Mouse (Mus musculus) limb, embryonic 10.5 days (tissue): ENCODE measurements at regions not wholly inside any gene's neighbourhood (a gene's known extent, or its start where the extent isn't known, plus 50 kb on each side); places are given as distances from the start of the nearest gene placed in this dataset.

Source experiments
- DNase-seq: peaks from one replicate; pipeline ENCODE4 v3.0.0-alpha.2; 2017; ENCODE audit warnings: low spot score
- H3K27ac ChIP-seq: fragments of 300-500 bp; sonication (generic); 2 replicates; pipeline ENCODE4 v1.5.1; 2016; ENCODE audit warnings: mild to moderate bottlenecking
- H3K27me3 ChIP-seq: fragments of 300-500 bp; sonication (generic); 2 replicates; pipeline ENCODE4 v1.6.1; 2016; ENCODE audit warnings: low read depth, mild to moderate bottlenecking; ENCODE audit not compliant: poor library complexity, severe bottlenecking
- H3K36me3 ChIP-seq: fragments of 300-500 bp; sonication (generic); 2 replicates; pipeline ENCODE4 v1.6.1; 2016; ENCODE audit warnings: mild to moderate bottlenecking, moderate library complexity
- H3K4me1 ChIP-seq: fragments of 300-500 bp; sonication (generic); 2 replicates; pipeline ENCODE4 v1.6.1; 2016
- H3K4me3 ChIP-seq: fragments of 300-500 bp; sonication (generic); 2 replicates; pipeline ENCODE4 v1.5.1; 2016; ENCODE audit warnings: mild to moderate bottlenecking, moderate library complexity
- H3K9me3 ChIP-seq: fragments of 300-500 bp; sonication (generic); replicated peaks from 2 replicates; pipeline ENCODE4 v1.6.1; 2016; ENCODE audit warnings: mild to moderate bottlenecking
- WGBS: fragments of 180-500 bp; shearing (Covaris S2); methylation state at CpG from one replicate; pipeline ENCODE4 v1.1.7; 2016; 5-methylcytosine and 5-hydroxymethylcytosine counted together

DNA sequence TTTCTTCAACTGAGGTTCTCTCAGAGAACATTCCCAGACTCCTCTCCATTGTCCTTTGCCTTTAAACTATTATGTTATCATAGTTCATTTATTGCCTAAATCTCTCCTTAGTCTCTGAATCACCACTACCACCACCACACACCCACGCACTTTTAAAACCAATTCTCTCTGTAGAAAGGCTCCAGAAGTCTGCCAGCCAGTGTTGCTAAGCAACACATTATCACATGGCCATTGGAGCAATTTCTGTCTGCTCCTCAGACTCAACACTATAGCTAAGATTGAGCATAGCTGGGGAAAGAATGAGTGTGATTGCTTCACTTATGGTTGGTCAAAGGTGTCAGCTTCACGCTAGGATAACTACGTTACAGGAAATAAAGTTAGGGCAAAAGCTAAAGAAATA, 59.3 kb downstream of the Trap1a start:
- H3K4me3 ChIP-seq, result no peak overlapping the region
- H3K27me3 ChIP-seq, result peaks cover 49% of the 10 kb centered on the region
- no peak overlapping the region for H3K27ac ChIP-seq
- H3K4me1 ChIP-seq, result no peaks in the 10 kb centered on the region
- no peaks in the 10 kb centered on the region for H3K36me3 ChIP-seq
- DNase-seq, result no peak
- 87% methylated on average over 3 of the region's 3 CpGs for WGBS
- H3K9me3 ChIP-seq, result no peaks in the 10 kb centered on the region

DNA sequence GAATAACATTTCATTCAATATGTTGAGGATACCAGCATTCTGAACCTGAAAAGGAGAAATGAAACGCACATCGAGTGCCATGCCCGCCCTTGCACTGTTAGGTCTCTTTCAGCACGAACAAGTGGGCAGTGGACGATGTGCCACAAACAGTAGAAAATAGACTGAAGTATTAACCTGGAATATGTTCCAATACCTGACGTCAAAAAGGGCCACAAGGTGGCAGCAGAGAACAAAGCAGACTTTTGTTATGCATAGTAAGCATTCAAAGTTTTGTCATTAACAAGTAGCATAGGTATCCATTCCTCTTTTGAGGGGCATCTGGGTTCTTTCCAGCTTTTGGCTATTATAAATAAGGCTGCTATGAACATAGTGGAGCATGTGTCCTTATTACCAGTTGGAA, 63.5 kb upstream of the D330045A20Rik start:
- no peaks in the 10 kb centered on the region for H3K36me3 ChIP-seq
- H3K4me1 ChIP-seq, result no peaks in the 10 kb centered on the region
- no peak overlapping the region for H3K27ac ChIP-seq
- peaks cover 43% of the 10 kb centered on the region for H3K27me3 ChIP-seq
- H3K9me3 ChIP-seq, result no peaks in the 10 kb centered on the region
- DNase-seq, result peak; percentile 51
- WGBS, result 72% methylated on average over 6 of the region's 6 CpGs
- H3K4me3 ChIP-seq, result no peak overlapping the region

- WGBS, result 80% methylated on average over 6 of the region's 6 CpGs
- no peak for DNase-seq
- no peaks in the 10 kb centered on the region for H3K36me3 ChIP-seq
Observed at GRCm38 (mm10) chrX:139419867-139420266, 60.3 kb upstream of the D330045A20Rik start.

GRCm38 (mm10) chrX:139424307-139424706, 55.9 kb upstream of the D330045A20Rik start:
- no peaks in the 10 kb centered on the region for H3K36me3 ChIP-seq
- no peaks in the 10 kb centered on the region for H3K9me3 ChIP-seq
- no peak overlapping the region for H3K27ac ChIP-seq
- WGBS, result 100% methylated on average over 1 of the region's 1 CpGs
- no peak overlapping the region for H3K4me3 ChIP-seq
- no peak for DNase-seq
- H3K4me1 ChIP-seq, result no peaks in the 10 kb centered on the region
- peaks cover 13% of the 10 kb centered on the region; the same call in 1 of the 2 replicates for H3K27me3 ChIP-seq

More at GRCm38 (mm10) chrX:139419867-139420266, 60.3 kb upstream of the D330045A20Rik start:
- Histone ChIP-seq H3K4me3 (no peak overlapping the region), H3K4me1 (no peaks in the 10 kb centered on the region), H3K9me3 (no peaks in the 10 kb centered on the region), H3K27me3 (peaks cover 31% of the 10 kb centered on the region), H3K27ac (no peak overlapping the region)
